Mouse (Mus musculus): Measurements from ENCODE around the gene Rhoa. TPM values are rescaled to one million over a fixed set of nuclear protein-coding genes. Genes with fewer than 3 reads are reported as not detected.

The Rhoa gene
- polyA plus RNA-seq, 1 experiment from 2014 or later, result 288 TPM

Other genes with a start within 250 kb of the Rhoa start
- gene Mst1, start 225.7 kb upstream of the Rhoa start, polyA plus RNA-seq (2015; fragmentation: Nextera tagmentation; extraction: Ambion mirVana), result 0.11 and 0.23 TPM in 2 replicates
- gene Rnf123, start 222.8 kb upstream of the Rhoa start, polyA plus RNA-seq (2015; fragmentation: Nextera tagmentation; extraction: Ambion mirVana), result 46.2 and 55.6 TPM in 2 replicates
- 56.3 and 62.5 TPM in 2 replicates for gene Apeh, start 211.5 kb upstream of the Rhoa start, polyA plus RNA-seq (2015; fragmentation: Nextera tagmentation; extraction: Ambion mirVana)
- 7.1 and 8.0 TPM in 2 replicates for gene Bsn, start 115.7 kb upstream of the Rhoa start, polyA plus RNA-seq (2015; fragmentation: Nextera tagmentation; extraction: Ambion mirVana)
- gene Dag1, start 42.2 kb upstream of the Rhoa start, polyA plus RNA-seq (2015; fragmentation: Nextera tagmentation; extraction: Ambion mirVana), result 50.5 and 57.8 TPM in 2 replicates
- 118 TPM in 2 replicates for gene Nicn1, start 15.7 kb upstream of the Rhoa start, polyA plus RNA-seq (2015; fragmentation: Nextera tagmentation; extraction: Ambion mirVana)
- 33.6 and 35.5 TPM in 2 replicates for gene Amt, start 9.3 kb upstream of the Rhoa start, polyA plus RNA-seq (2015; fragmentation: Nextera tagmentation; extraction: Ambion mirVana)
- gene Tcta, start within 50 bp of the Rhoa start, polyA plus RNA-seq (2015; fragmentation: Nextera tagmentation; extraction: Ambion mirVana), result 52.6 and 57.5 TPM in 2 replicates
- gene Gpx1, start 32.8 kb downstream of the Rhoa start, polyA plus RNA-seq (2015; fragmentation: Nextera tagmentation; extraction: Ambion mirVana), result 474 and 511 TPM in 2 replicates
- 143 and 146 TPM in 2 replicates for gene Usp4, start 41.7 kb downstream of the Rhoa start, polyA plus RNA-seq (2015; fragmentation: Nextera tagmentation; extraction: Ambion mirVana)
- 2.1 and 2.2 TPM in 2 replicates for gene 1700102P08Rik, start 86.7 kb downstream of the Rhoa start, polyA plus RNA-seq (2015; fragmentation: Nextera tagmentation; extraction: Ambion mirVana)
- 1.3 and 1.7 TPM in 2 replicates for gene Ccdc36, start 122.4 kb downstream of the Rhoa start, polyA plus RNA-seq (2015; fragmentation: Nextera tagmentation; extraction: Ambion mirVana)
- gene BC048562, start 130.4 kb downstream of the Rhoa start, polyA plus RNA-seq (2015; fragmentation: Nextera tagmentation; extraction: Ambion mirVana), result not detected in 2 replicates
- 59.7 and 63.5 TPM in 2 replicates for gene Ccdc71, start 154.4 kb downstream of the Rhoa start, polyA plus RNA-seq (2015; fragmentation: Nextera tagmentation; extraction: Ambion mirVana)
- 75.7 and 84.8 TPM in 2 replicates for gene Klhdc8b, start 155.5 kb downstream of the Rhoa start, polyA plus RNA-seq (2015; fragmentation: Nextera tagmentation; extraction: Ambion mirVana)
- 20.0 and 24.1 TPM in 2 replicates for gene Lamb2, start 173.6 kb downstream of the Rhoa start, polyA plus RNA-seq (2015; fragmentation: Nextera tagmentation; extraction: Ambion mirVana)
- 75.9 and 91.9 TPM in 2 replicates for gene Usp19, start 184.5 kb downstream of the Rhoa start, polyA plus RNA-seq (2015; fragmentation: Nextera tagmentation; extraction: Ambion mirVana)
- gene Qars, start 201.6 kb downstream of the Rhoa start, polyA plus RNA-seq (2015; fragmentation: Nextera tagmentation; extraction: Ambion mirVana), result 70.2 and 70.5 TPM in 2 replicates
- gene Qrich1, start 210.7 kb downstream of the Rhoa start, polyA plus RNA-seq (2015; fragmentation: Nextera tagmentation; extraction: Ambion mirVana), result 141 and 146 TPM in 2 replicates

Data from midbrain, embryonic 13.5 days (tissue).